Mouse (Mus musculus): ENCODE data around the gene Nfat5.

GRCm38 (mm10) chr8:107417001-107417400 is 123.7 kb downstream of the Nfat5 start:
- no peak for TF ChIP-seq CTCF (IDR thresholded peaks at IDR 0.05; ENCODE audit: low read depth)
- TF ChIP-seq EP300 (IDR thresholded peaks at IDR 0.05; ENCODE audit: low read depth) = no peak

All from heart, postnatal 0 days (tissue).